Mouse (Mus musculus) spleen, postnatal 36 days (tissue): ENCODE measurements around the gene Vcam1.

Experiments
- DNase-seq, 2 experiments: peaks; one replicate each; pipeline ENCODE4 v3.0.0; 2022; ENCODE audit warnings: low spot score in 2 of 2, mixed read lengths in 1 of 2

Vcam1 gene

GRCm38 (mm10) chr3:116126508-116127190, 2.8 kb downstream of the Vcam1 start:
- no peak for DNase-seq

GRCm38 (mm10) chr3:116126070-116126469, 3.4 kb downstream of the Vcam1 start:
- no peak for DNase-seq

DNA sequence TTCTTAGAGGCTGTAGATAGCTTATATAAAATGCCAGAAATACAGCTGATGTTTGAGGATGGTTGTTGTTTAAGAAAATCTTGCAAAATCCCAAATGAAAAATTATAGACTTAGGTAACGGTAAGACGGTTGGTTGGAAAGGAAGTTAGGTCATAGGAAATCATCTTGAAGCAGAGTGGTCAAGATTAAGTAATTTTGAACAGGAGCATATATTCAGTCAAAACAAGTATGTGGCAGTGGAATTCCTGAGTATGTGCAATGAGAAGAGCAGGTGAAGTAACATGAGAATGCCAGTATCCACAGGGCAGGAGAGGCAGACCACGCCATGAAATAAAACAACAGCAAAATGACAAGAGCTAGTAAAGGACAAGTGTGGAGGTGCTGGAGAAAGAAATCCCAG, 5.7 kb downstream of the Vcam1 start:
- no peak for DNase-seq

DNA sequence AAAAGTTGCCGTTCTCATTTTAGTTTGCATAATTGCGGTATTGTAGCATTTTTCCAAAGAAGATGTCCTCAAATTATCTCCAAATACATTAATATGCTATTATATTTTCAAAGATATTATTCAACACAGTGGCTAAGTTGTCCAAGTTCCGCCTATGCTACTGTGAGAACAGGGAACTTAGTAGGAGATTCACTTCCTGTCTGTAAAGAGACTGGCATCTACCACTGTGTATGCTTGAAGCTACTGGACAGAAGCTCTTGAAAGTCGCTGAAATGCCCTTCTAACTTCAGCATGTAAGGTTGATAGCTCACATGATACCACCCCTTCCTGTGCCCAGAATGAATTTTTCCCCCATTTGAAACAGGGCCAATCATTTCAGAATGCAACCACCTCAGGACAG, 6.8 kb downstream of the Vcam1 start:
- no peak for DNase-seq

DNA sequence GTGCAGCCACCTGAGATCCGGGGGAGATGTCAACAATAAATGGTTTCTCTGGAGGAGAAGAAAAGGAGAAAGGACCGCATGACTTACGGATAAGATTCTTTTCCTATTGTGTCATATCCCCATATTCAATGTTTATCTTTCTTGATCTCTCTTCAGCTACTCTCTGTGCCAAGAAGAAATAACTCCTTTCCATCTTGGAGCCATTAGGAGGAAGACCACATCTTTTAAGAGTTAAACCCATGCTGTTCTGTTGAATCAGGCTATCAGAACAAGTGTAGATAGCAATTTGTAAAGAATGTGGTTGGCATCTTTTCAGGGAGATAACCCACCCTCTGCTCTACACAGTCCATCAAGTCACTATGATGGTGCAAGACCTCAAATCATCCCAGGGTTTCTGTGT, 8.5 kb downstream of the Vcam1 start:
- DNase-seq = no peak

GRCm38 (mm10) chr3:116120391-116120790, 9.1 kb downstream of the Vcam1 start:
- no peak for DNase-seq

DNA sequence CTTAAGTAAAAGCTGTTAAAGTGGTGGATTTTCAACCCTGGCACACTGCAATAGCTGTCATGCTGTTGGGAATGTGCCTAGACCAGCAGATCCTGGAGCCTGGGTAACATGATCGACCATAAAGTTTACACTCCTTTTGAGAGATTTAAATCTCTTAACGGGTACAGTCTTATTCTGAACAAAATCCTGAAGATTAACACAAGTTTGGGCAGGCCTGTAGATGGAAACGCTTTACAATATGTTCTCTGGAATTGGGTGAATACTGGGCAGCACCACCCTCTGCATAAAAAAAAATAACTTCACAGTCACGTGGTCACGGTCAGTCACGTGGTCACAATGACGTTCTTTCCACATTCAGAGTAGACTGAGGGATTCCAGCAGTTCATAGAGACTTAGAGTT, 10.3 kb downstream of the Vcam1 start:
- no peak for DNase-seq

GRCm38 (mm10) chr3:116117046-116117445, 12.4 kb downstream of the Vcam1 start:
- DNase-seq = no peak

DNA sequence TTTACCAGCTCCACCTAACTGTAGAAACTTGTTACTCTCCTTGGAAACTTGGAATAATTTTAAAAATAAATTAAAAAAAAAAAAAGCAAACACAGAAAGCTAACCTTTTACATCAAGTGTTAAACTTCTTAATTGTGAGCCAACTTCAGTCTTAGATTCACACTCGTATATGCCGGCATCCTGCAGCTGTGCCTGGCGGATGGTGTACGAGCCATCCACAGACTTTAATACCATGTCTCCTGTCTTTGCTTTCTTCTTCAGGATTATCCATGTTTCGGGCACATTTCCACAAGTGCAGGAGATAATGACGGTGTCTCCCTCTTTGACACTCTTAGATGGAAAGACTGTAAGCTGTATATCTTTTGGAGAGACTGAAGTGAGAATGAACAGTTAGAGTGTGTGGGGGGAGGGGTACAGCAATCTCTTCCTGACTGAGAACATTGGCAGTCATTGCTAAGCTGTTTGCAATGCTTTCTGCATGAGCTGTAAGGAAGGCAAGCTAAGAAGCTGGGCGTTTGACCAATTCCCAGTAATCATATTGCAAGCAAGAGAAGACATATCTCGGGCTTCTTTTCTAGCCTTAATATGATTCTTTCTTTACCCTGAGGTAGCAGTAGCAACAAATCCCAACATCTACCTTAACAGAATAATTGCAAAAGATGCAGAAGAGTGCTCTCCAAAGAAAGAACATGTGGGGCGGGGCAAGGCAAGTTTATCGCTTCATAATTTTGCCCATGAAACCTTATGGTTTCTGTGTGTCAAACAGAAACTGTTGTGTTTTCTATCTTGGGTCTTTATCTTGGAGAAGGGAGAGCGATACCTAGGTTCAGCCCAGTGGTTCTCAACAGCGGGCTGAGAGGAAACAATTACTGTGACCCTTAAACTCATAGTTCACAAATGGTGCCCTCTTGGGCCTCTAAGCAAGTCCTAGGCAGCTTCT, 15.0 kb downstream of the Vcam1 start:
- no peak for DNase-seq

- no peak for DNase-seq
Measured at GRCm38 (mm10) chr3:116113443-116114241, 15.8 kb downstream of the Vcam1 start.

- DNase-seq = no peak
Measured at GRCm38 (mm10) chr3:116112816-116113405, 16.6 kb downstream of the Vcam1 start.

DNA sequence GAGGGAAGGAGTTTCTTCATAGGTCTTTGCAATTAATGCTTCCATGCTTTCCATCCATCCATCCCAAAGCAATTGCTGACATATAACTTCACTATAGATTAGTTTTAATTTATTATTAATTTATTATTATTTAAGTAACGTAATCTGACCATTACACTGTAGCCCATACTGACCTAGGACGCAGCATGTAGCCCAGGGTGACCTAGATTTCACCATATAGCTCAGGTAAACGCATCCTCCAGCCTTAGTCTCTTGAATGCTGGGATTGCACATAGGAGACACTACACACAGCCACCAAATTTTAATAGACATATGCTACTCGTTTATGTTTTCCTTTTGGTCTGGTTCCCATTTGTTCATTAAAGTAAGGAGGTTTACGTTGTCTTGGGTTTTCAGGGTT, 23.8 kb downstream of the Vcam1 start:
- DNase-seq = no peak

DNA sequence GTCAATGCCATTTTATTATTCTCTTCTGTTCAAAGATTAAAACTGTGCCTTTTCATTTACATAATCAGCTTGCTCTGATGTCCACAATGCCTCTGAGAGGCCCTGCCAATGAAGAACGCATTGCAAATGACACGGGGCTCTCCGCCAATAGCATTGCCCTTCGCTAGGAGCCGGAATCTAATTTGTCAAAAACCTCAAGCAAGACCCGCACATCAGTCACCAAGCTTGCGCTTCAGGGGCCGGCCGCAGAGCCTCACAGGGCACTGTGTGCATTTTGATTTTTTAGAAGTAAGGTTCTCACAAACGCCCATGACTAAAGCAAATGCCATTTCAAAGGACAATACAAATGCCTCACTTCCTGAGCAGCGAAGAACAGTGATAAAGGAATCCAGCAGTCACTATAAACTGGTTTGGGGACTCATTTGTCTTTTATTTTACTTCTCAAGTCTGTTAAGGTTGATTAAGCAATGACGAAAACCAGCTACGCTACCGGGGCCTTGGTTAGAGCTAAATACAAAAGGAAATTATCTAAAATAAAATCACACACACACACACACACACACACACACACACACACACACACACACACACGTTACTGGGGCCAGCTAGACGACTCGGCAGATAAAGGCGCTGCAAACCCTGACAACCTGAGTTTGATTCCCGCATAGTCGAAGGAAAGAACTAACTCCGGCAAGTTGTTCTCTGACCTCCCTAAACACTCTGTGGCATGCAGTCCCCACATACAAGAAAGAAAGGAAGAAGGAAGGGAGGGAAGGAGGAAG, 24.4 kb downstream of the Vcam1 start:
- no peak for DNase-seq

DNA sequence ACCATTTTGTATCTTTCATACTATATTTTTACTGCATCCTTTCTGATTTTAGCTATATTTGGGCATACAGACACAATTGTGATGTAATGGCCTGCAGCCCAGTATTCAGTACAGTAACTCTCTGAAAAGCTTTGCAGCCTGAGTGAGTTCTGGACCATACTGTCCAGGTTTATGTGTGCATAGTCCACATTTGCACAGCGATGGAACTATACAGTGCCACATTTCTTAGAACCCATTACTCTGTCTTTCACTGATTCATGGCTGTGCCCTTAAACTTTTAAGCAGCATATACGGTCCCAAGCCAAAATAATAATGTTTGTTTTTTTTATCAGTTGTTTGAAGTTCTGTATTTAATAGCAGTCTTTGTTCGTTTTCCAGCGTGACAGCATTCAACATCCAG, 25.2 kb downstream of the Vcam1 start:
- DNase-seq = no peak

DNA sequence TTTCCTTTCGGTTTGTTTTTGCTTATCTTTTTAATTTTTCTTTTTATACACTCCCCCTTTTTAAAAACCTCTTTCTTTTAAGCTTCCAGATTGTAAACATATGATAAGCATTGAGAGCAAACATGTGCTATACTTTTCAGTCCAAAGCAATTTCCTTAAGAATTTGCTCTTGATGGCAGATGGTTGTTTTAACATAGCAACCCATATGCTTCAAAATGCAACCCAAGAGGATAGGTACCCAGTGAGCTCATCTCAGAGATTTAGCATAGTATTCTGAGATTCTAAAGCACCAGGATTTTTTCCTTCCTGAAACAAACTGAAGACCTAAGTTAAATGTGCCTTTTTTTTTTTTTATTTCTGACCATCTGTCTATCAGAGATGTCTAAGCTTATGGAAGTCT, 28.6 kb downstream of the Vcam1 start:
- no peak for DNase-seq

- no peak for DNase-seq
Measured at GRCm38 (mm10) chr3:116095934-116096333, 33.6 kb downstream of the Vcam1 start.

GRCm38 (mm10) chr3:116095312-116095711, 34.2 kb downstream of the Vcam1 start:
- DNase-seq = no peak

- DNase-seq = no peak
Measured at GRCm38 (mm10) chr3:116094886-116095285, 34.6 kb downstream of the Vcam1 start.

DNA sequence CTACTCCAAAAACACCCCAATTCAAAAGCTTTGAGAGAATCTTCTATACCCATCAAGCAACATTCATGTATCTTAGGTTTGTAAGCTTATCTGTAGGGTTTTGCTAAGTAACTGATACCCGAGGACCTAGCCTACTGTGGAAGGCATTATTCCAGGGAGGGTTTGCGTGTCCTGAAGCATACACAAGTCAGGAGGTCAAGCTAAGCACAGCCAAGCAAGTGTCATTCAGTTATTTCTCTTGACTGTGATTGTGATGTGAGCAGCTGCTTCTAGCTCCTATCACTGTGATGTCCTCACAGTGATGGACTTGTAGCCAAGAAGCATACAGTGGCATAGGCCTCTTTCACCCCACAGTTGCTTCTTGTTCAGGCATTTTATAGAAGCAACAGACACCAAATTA, 35.2 kb downstream of the Vcam1 start:
- no peak for DNase-seq

DNA sequence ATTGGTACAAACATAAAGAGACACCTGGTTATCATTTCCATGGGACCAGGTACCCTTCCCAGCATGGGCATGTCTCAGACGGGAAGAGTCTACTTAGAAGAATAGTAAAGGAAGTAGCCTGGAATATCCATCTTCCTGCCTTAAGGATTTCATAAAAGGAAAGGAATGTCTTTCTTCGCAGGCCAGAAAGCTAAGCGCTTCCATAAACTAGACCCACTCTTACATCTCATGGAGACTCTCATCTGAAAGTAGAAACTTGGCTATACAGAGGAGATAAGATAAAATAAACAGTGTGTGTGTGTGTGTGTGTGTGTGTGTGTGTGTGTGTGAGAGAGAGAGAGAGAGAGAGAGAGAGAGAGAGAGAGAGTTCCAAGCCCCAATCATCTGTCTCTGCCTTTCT, 36.9 kb downstream of the Vcam1 start:
- DNase-seq = no peak

GRCm38 (mm10) chr3:116091706-116092105, 37.8 kb downstream of the Vcam1 start:
- DNase-seq = no peak
